In the genomic region with DNA sequence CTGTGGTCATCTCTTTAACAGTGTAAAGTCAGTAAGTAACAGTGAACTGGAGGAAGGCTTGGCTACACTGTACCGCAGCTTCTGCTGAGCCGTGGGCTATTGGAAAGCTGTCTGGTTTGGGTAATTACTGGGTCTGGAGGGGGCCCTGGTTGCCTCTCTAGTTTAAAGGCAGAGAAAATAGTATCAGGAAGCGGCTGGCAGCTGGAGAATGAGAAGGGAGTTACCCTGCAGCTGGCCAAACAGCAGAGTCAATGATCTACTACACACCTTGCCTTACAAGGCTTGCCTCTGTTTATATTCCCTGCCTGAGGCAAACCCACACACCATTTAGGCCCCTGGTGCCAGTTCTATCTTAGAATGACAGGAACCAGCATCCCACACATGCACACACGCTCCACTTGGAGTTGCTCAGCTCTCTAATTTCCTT, we compare ENCODE assay signal across 9 mouse cellular contexts.
A peak's percentile ranks its signal among the peaks of the same experiment; 100 is the strongest.
DNase-seq lines count a peak whose midpoint lies in the region; ATAC-seq and TF ChIP-seq lines count a peak whose summit lies in the region.
"Had no signal": no experiment of that assay in that cellular context is flagged by ENCODE, and none has a peak within 500 bp of the region (broad histone marks: within the 10 kb centered on the region; RNA-seq: fewer than 3 reads in every experiment).

No protein-coding gene starts in this region.

- H3K36me3 ChIP-seq in forebrain, embryonic 15.5 days: peaks cover 15% of the 10 kb centered on the region
- peaks cover 20% of the 10 kb centered on the region for H3K36me3 ChIP-seq in forebrain, embryonic 12.5 days (replicated peaks)
- H3K36me3 ChIP-seq in hindbrain, postnatal 0 days (ENCODE audit: insufficient read depth, low read length): peaks cover 14% of the 10 kb centered on the region
- peaks cover 15% of the 10 kb centered on the region for H3K36me3 ChIP-seq in limb, embryonic 12.5 days

- CTCF ChIA-PET in Patski (lab: Charles Lee): interaction anchor here (0.9 to 1.0 kb wide), 2 partner anchors 9 to 19 kb away, joined by 4 read pairs; no protein-coding TSS in a partner anchor

- no peak overlapping the region for H3K9ac ChIP-seq in forebrain, embryonic 15.5 days (replicated peaks)
- no peak overlapping the region for H3K9ac ChIP-seq in forebrain, embryonic 12.5 days
- no peak overlapping the region for H3K9ac ChIP-seq in hindbrain, postnatal 0 days (replicated peaks; ENCODE audit: low read length)
- H3K9ac ChIP-seq in limb, embryonic 12.5 days (replicated peaks): no peak overlapping the region

- H3K4me1 ChIP-seq in forebrain, embryonic 15.5 days: peaks cover 12% of the 10 kb centered on the region
- peaks cover 6% of the 10 kb centered on the region; the same call in 1 of the 2 replicates for H3K4me1 ChIP-seq in forebrain, embryonic 12.5 days
- no peaks in the 10 kb centered on the region for H3K4me1 ChIP-seq in hindbrain, postnatal 0 days (ENCODE audit: insufficient read depth, low read length)
- H3K4me1 ChIP-seq in limb, embryonic 12.5 days (replicated peaks): peaks cover 40% of the 10 kb centered on the region

- H3K9me3 ChIP-seq in forebrain, embryonic 15.5 days: 0 out of 2 replicates have a peak, but pooled peaks cover 3% of the 10 kb centered on the region
- H3K9me3 ChIP-seq in forebrain, embryonic 12.5 days: no peaks in the 10 kb centered on the region
- no peaks in the 10 kb centered on the region for H3K9me3 ChIP-seq in hindbrain, postnatal 0 days (ENCODE audit: low read length)
- H3K9me3 ChIP-seq in limb, embryonic 12.5 days: 0 out of 2 replicates have a peak, but pooled peaks cover 3% of the 10 kb centered on the region

- TF ChIP-seq CTCF in Patski (IDR thresholded peaks at IDR 0.05): no peak
- no peak for TF ChIP-seq CTCF in hindbrain, postnatal 0 days (IDR thresholded peaks at IDR 0.05; ENCODE audit: low read depth)

- no peak for ATAC-seq in forebrain, embryonic 15.5 days (replicated peaks)
- no peak for ATAC-seq in forebrain, embryonic 12.5 days (ENCODE audit: low FRiP score)
- peak; percentile 69 for ATAC-seq in Patski
- ATAC-seq in hindbrain, postnatal 0 days: no peak
- ATAC-seq in limb, embryonic 12.5 days (ENCODE audit: insufficient number of reproducible peaks, insufficient read depth, low FRiP score, low TSS enrichment, low read depth): peak; percentile 31; the same call in 1 of the 2 replicates

- no peak for DNase-seq in Patski (ENCODE audit: low read depth, low spot score)
- DNase-seq in hindbrain, postnatal 0 days (ENCODE audit: low spot score): no peak
- DNase-seq in spleen, postnatal 36 days (ENCODE audit: low spot score in 2 of 2): no peak
- DNase-seq in cerebellum, adult 11 months: no peak
- DNase-seq in adrenal gland, adult 2 months: no peak
- DNase-seq: left cerebral cortex, postnatal 4 days had no signal

- WGBS in forebrain, embryonic 15.5 days: 70% methylated on average over 4 of the region's 4 CpGs
- 72% methylated on average over 4 of the region's 4 CpGs for WGBS in forebrain, embryonic 12.5 days
- WGBS in hindbrain, postnatal 0 days: 52% methylated on average over 4 of the region's 4 CpGs
- 22% methylated on average over 4 of the region's 4 CpGs for WGBS in limb, embryonic 12.5 days

- no peak overlapping the region for H3K4me3 ChIP-seq in forebrain, embryonic 15.5 days
- H3K4me3 ChIP-seq in forebrain, embryonic 12.5 days (replicated peaks): no peak overlapping the region
- no peak overlapping the region for H3K4me3 ChIP-seq in hindbrain, postnatal 0 days (ENCODE audit: low read length)
- H3K4me3 ChIP-seq in limb, embryonic 12.5 days (replicated peaks): no peak overlapping the region

- POLR2A ChIA-PET in Patski (lab: Charles Lee): no interaction called here

- in situ Hi-C loops in Patski (cut with MboI; ENCODE audit: low pct_unique_long_range_greater_than_20kb): no loop called here

- no peaks in the 10 kb centered on the region for H3K27me3 ChIP-seq in forebrain, embryonic 15.5 days
- H3K27me3 ChIP-seq in forebrain, embryonic 12.5 days: no peaks in the 10 kb centered on the region
- no peaks in the 10 kb centered on the region for H3K27me3 ChIP-seq in Patski
- no peaks in the 10 kb centered on the region for H3K27me3 ChIP-seq in hindbrain, postnatal 0 days (ENCODE audit: insufficient read depth, low read length)
- 0 out of 2 replicates have a peak, but pooled peaks cover 2% of the 10 kb centered on the region for H3K27me3 ChIP-seq in limb, embryonic 12.5 days

- H3K27ac ChIP-seq in forebrain, embryonic 15.5 days (replicated peaks): 0 out of 2 replicates have a peak overlapping the region, but pooled peaks have one; percentile 5
- no peak overlapping the region for H3K27ac ChIP-seq in forebrain, embryonic 12.5 days
- 0 out of 2 replicates have a peak overlapping the region, but pooled peaks have one; percentile 12 for H3K27ac ChIP-seq in hindbrain, postnatal 0 days
- H3K27ac ChIP-seq in limb, embryonic 12.5 days: peak overlapping the region; percentile 74

- no peak overlapping the region for H3K4me2 ChIP-seq in forebrain, embryonic 15.5 days (replicated peaks)
- H3K4me2 ChIP-seq in forebrain, embryonic 12.5 days: no peak overlapping the region
- no peak overlapping the region for H3K4me2 ChIP-seq in hindbrain, postnatal 0 days (ENCODE audit: low read depth, low read length)
- no peak overlapping the region for H3K4me2 ChIP-seq in limb, embryonic 12.5 days

Comparison
In these comparisons a context has a peak if more than half of its experiments do, and no peak if none do; other contexts are left out.
1. ATAC-seq: peak in Patski (single experiment) and limb, embryonic 12.5 days (single experiment); none in forebrain, embryonic 15.5 days (single experiment), forebrain, embryonic 12.5 days (single experiment) and hindbrain, postnatal 0 days (single experiment).